Mouse (Mus musculus): ENCODE measurements around the gene Gpr3.

The Gpr3 gene

GRCm38 (mm10) chr4:133211751-133212561 is at the start of gene Gpr3, which contains the start of gene Cd164l2:
Gpr3 (minus strand) TSS chr4:133212536.
Cd164l2 (plus strand) TSS chr4:133212131.
- DNase-seq (ENCODE audit: low spot score): no peak

DNA sequence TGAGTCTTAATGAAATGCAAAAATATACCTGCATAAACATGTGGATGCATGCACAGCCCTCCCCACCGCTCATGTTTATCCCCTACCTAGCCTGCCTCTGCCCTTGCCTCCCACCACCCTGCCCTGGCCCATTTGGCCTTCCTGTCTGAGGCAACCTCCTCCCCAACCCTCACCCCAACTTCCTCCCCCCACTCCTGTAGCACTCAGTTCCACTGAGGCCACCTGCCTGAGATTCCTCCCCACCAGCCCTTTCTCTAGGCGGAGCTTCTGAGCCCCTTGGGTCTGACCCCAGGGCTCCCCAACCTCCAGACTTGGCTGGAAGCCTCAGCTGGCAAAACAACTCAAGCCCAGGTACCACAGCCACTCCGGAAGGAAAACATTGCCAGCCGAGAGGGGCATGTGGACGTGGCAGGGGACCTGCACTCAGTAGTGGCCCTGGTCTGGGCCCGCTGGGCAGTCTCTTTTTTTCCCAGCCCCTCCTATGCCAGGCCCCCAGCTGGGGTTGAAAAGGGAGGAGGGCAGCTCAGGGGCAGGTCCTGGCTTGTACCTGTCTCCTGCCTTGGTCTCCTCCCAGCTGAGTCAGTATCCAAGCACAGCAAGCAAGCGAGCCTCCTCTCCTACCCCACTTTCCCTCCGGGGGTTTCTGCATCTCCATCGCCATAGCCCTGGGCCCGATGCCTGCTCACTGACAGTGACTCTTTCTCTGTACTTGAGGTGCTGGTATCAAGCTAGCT is 49.5 kb upstream of the Gpr3 start:
- no peak for DNase-seq (ENCODE audit: low spot score)

- DNase-seq (ENCODE audit: low spot score): no peak
Observed at GRCm38 (mm10) chr4:133257798-133258408, 45.6 kb upstream of the Gpr3 start.

DNA sequence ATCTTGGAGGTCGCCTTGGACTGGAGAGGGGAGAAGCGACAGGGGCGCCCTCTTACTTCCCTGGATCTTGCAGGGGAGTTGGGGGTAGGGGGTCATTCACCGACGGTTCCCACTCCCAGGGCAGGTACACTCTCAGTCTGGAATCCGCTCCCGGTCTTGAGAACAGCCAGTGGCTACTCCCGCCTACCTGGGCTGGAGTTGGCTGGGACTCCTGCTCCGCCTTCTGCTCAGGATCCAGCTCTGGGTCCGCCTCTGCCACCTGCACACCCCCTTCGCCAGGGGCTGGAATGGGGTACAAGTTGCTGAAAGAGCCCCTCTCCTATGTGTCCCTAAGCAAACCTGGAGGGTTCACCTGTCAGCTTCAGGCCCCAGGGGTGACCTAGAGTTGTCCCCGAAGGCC is 44.9 kb upstream of the Gpr3 start:
- DNase-seq (ENCODE audit: low spot score): no peak

DNA sequence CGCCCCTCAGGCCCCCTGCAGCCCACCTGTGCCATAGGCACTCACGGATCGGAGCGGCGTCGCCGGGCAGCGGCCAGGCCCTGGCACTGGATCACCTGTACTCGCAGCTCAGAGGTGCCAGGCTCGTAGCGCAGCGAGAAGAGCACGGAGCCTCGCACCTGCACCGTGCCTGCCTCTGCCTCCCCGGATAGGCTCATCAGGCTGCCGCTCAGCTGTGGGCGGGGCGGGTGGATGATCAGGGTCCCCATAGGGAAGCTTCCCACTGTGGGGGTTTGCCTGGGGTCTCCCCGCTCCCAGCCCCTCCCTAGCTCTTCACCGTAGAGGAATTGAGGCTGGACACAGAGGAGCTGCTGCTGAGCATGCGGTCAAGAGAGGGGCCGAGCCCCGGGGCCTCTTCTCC is 44.5 kb upstream of the Gpr3 start:
- DNase-seq (ENCODE audit: low spot score): no peak

DNA sequence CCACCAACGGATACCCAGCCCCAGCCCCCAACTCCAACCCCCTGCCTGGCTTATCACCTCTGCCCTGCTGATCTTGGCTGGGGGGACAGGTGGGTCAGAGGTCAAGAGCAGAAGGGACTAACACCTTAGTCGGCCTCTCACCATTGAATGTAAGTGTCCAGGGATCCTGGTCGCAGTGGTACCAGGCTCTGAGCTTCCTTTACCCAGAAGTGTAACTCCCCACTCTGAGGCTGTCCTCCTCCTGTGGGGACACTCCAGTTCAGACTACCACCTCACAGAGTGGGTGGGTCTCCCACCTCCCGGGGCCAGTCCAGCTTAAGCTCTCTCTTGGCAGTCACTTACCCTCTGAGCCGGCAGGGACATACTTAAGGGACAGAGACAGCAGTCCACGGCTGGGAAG is 43.1 kb upstream of the Gpr3 start:
- no peak for DNase-seq (ENCODE audit: low spot score)

DNA sequence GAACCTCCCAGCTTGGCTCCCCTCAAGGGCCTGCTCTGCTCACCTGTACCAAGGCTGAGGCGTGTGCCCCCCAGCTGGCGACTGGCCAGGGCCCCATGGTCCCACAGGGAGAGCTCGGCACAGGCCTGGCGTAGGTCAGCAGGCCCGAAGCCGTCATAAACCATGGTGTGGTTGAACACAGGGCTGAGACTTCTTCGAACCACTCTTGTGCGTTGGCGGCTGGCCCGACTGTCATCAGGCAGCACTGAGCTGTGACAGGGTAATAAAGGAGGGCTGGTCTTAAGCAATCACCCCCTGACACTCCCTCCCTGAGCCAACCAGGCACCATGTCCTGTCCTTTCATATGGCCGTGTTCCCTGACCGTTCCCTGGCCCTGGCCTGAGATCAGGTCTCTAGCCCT is 41.1 kb upstream of the Gpr3 start:
- no peak for DNase-seq (ENCODE audit: low spot score)

DNA sequence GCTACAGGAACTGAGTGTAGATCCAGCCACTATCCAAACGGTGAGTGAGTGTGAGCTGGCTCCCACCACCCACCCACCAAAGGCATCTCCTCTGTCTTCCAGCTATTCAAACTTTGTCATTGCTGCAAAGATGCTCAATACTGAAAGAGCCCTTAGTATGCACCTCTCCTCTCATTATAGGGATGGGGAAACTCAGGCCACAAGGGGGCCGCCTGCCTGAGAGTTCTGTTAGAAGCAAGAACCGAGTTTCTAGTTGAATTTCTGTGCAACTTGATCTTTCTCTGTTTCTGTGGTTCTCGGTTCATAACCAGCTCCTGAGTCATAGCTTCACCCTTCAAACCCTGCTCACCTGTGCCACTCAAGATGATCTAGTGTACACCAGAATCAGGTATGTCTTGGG is 39.8 kb upstream of the Gpr3 start:
- DNase-seq (ENCODE audit: low spot score): no peak

- peak; percentile 44 for DNase-seq (ENCODE audit: low spot score)
Observed at GRCm38 (mm10) chr4:133251214-133251613, 38.9 kb upstream of the Gpr3 start.

DNA sequence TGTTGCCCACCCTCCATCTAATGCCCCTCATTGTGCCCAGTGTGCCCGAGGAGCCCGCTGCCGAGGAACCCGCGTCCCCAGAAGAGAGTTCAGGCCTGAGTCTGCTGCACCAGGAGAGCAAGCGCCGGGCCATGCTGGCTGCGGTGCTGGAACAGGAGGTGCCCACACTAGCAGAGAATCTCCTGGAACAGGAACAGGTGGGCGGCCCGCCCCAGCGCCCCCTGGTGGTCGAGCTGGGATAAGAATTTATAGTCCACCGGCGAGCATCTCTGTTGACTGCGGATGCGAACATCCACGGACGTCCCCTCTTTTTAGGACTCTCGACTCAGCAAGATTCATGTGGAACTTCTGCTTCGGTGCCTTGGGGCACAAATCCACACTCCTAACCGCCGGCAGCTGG is 38.3 kb upstream of the Gpr3 start:
- peak; percentile 65 for DNase-seq (ENCODE audit: low spot score)

- no peak for DNase-seq (ENCODE audit: low spot score)
Observed at GRCm38 (mm10) chr4:133247806-133248449, 35.6 kb upstream of the Gpr3 start.

- no peak for DNase-seq (ENCODE audit: low spot score)
Observed at GRCm38 (mm10) chr4:133247072-133247471, 34.7 kb upstream of the Gpr3 start.

GRCm38 (mm10) chr4:133244289-133244688 is 32.0 kb upstream of the Gpr3 start:
- DNase-seq (ENCODE audit: low spot score): no peak

GRCm38 (mm10) chr4:133243538-133243937 is 31.2 kb upstream of the Gpr3 start:
- no peak for DNase-seq (ENCODE audit: low spot score)

- no peak for DNase-seq (ENCODE audit: low spot score)
Observed at GRCm38 (mm10) chr4:133242710-133243109, 30.4 kb upstream of the Gpr3 start.

DNA sequence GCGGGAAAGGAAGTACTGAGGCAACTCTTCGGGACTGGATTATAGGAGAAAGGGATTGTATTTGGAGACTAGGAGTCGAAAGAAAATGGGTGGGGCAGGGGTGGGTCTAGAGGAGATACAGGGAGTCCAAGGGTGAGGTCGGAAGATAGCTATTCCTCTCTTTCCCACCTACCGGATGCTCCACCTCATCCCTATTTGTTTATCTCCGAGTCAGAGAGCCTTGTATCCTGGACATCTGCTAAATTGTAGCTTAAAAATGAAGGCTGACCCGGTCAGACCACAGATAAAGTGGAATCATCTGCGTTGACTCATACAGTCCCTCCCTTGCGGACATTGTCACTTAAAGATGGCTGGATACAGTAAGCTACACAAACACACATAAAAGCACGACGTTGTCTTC is 29.6 kb upstream of the Gpr3 start:
- no peak for DNase-seq (ENCODE audit: low spot score)

GRCm38 (mm10) chr4:133240934-133241908 is 28.9 kb upstream of the Gpr3 start:
- peak; percentile 91 for DNase-seq (ENCODE audit: low spot score)

GRCm38 (mm10) chr4:133240490-133240921 is 28.2 kb upstream of the Gpr3 start, which contains the start of gene Map3k6:
Map3k6 (plus strand) TSS chr4:133240818.
- peak; percentile 59 for DNase-seq (ENCODE audit: low spot score)

- DNase-seq (ENCODE audit: low spot score): no peak
Observed at GRCm38 (mm10) chr4:133237911-133238310, 25.6 kb upstream of the Gpr3 start.

- no peak for DNase-seq (ENCODE audit: low spot score)
Observed at GRCm38 (mm10) chr4:133235415-133235814, 23.1 kb upstream of the Gpr3 start.

DNA sequence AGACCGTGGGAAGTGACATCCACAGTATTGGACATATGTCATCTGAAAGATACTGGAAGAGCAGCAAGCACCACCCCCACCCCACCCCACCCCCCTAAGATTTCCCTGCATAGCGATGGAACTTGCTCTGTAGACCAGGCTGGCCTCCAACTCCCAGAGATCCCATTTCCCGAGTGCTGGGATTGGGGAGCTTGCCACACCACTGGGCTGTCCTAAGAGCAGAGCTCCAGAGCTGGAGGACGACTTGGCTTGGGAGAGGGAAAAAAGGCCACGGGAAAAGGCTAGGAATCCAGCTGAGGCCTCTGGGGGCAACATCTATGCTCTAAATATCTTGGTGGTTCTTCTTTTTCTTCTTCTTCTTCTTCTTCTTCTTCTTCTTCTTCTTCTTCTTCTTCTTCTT is 22.4 kb upstream of the Gpr3 start:
- DNase-seq (ENCODE audit: low spot score): no peak
